8 mouse cellular contexts compared by ENCODE assay signal in the genomic region with DNA sequence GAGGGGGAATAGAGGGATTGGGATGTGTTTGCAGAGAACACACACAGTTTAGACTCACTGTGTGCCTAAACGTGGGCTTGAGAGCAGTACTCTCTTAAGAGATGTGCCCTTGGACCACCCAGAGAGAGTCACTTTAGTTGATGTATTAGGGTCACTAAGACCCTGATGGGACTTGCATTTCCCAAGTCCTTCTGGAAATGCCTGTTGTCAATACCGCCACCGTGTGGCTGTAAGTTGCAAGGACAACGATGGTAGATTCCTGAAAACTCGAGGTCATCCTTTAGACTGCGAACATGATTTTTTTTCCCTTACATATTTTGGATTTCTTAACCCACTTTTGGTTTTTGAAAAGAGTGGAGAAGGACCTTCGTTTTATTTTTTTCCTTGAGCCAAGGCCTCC. TPM values are rescaled to one million over a fixed set of nuclear protein-coding genes. Genes with fewer than 3 reads are reported as not detected.
DNase-seq lines count a peak whose midpoint lies in the region; ATAC-seq and TF ChIP-seq lines count a peak whose summit lies in the region.

No protein-coding gene starts in this region.

- no peaks in the 10 kb centered on the region for H3K9me3 ChIP-seq in limb, embryonic 12.5 days
- no peaks in the 10 kb centered on the region for H3K9me3 ChIP-seq in midbrain, postnatal 0 days (ENCODE audit: low read length)
- no peaks in the 10 kb centered on the region for H3K9me3 ChIP-seq in stomach, embryonic 15.5 days

- intact Hi-C loops in gastrocnemius, postnatal 14 days (cut with DNase I; ENCODE audit: low total_unique reads), result loop anchor here (2.0 kb wide), 1 partner anchor 177 kb away; no protein-coding TSS in a partner anchor

- no peak overlapping the region for H3K9ac ChIP-seq in limb, embryonic 12.5 days (replicated peaks)
- no peak overlapping the region for H3K9ac ChIP-seq in midbrain, postnatal 0 days (replicated peaks; ENCODE audit: low read length, poor library complexity, severe bottlenecking)
- no peak overlapping the region for H3K9ac ChIP-seq in stomach, embryonic 15.5 days

- H3K36me3 ChIP-seq in limb, embryonic 12.5 days, result peaks cover 6% of the 10 kb centered on the region; the same call in 1 of the 2 replicates
- no peaks in the 10 kb centered on the region for H3K36me3 ChIP-seq in midbrain, postnatal 0 days (ENCODE audit: insufficient read depth, low read length)
- no peaks in the 10 kb centered on the region for H3K36me3 ChIP-seq in stomach, embryonic 15.5 days

- WGBS in limb, embryonic 12.5 days, result 5% methylated on average over 7 of the region's 7 CpGs
- 6% methylated on average over 7 of the region's 7 CpGs for WGBS in midbrain, postnatal 0 days
- WGBS in stomach, embryonic 15.5 days, result 1% methylated on average over 7 of the region's 7 CpGs

- no peak for ATAC-seq in limb, embryonic 12.5 days (ENCODE audit: insufficient number of reproducible peaks, insufficient read depth, low FRiP score, low TSS enrichment, low read depth)
- no peak for ATAC-seq in midbrain, postnatal 0 days (ENCODE audit: low FRiP score)
- ATAC-seq in stomach, embryonic 15.5 days (ENCODE audit: insufficient read depth, low FRiP score, low read depth), result no peak

- H3K27ac ChIP-seq in limb, embryonic 12.5 days, result no peak overlapping the region
- H3K27ac ChIP-seq in midbrain, postnatal 0 days (ENCODE audit: low read depth, low read length), result no peak overlapping the region
- no peak overlapping the region for H3K27ac ChIP-seq in stomach, embryonic 15.5 days

- peak; percentile 56 for DNase-seq in gastrocnemius, adult 18-20 months (ENCODE audit: low spot score)
- DNase-seq in gastrocnemius, postnatal 25 days, result no peak
- DNase-seq in cerebellum, adult 8-10 months, result peak; percentile 52
- DNase-seq in gastrocnemius, postnatal 14 days, result peak; percentile 30
- peak; percentile 61 for DNase-seq in kidney, adult 18-20 months
- peak; percentile 85 for DNase-seq in midbrain, postnatal 0 days (ENCODE audit: low spot score)

- TF ChIP-seq CTCF in midbrain, postnatal 0 days (IDR thresholded peaks at IDR 0.05), result peak; percentile 98

- 0 out of 2 replicates have a peak overlapping the region, but pooled peaks have one; percentile 69 for H3K4me2 ChIP-seq in limb, embryonic 12.5 days
- H3K4me2 ChIP-seq in midbrain, postnatal 0 days (ENCODE audit: low read depth, low read length, poor library complexity, severe bottlenecking), result 0 out of 2 replicates have a peak overlapping the region, but pooled peaks have one; percentile 64
- peak overlapping the region; percentile 68; the same call in 1 of the 2 replicates for H3K4me2 ChIP-seq in stomach, embryonic 15.5 days

- H3K27me3 ChIP-seq in limb, embryonic 12.5 days, result no peaks in the 10 kb centered on the region
- H3K27me3 ChIP-seq in midbrain, postnatal 0 days (ENCODE audit: insufficient read depth, low read length), result no peaks in the 10 kb centered on the region
- H3K27me3 ChIP-seq in stomach, embryonic 15.5 days (replicated peaks), result no peaks in the 10 kb centered on the region

- H3K4me3 ChIP-seq in limb, embryonic 12.5 days (replicated peaks), result no peak overlapping the region
- no peak overlapping the region for H3K4me3 ChIP-seq in midbrain, postnatal 0 days (ENCODE audit: low read depth, low read length)
- no peak overlapping the region for H3K4me3 ChIP-seq in stomach, embryonic 15.5 days (replicated peaks)

- H3K4me1 ChIP-seq in limb, embryonic 12.5 days (replicated peaks), result peaks cover 6% of the 10 kb centered on the region; the same call in 1 of the 2 replicates
- no peaks in the 10 kb centered on the region for H3K4me1 ChIP-seq in midbrain, postnatal 0 days (ENCODE audit: insufficient read depth, low read length)
- H3K4me1 ChIP-seq in stomach, embryonic 15.5 days, result 0 out of 2 replicates have a peak, but pooled peaks cover 5% of the 10 kb centered on the region

RNA-seq across cellular contexts. Expression of a gene that starts 1.1 kb away (rescaled TPM):
- total RNA-seq in gastrocnemius, adult 18-20 months (2021), result 1 to 10 TPM; 3.2 to 4.6 TPM
- 1 to 10 TPM; 3.0 to 3.1 TPM for total RNA-seq in gastrocnemius, postnatal 25 days (2021)
- total RNA-seq in gastrocnemius, postnatal 14 days (2021), result 1 to 10 TPM; 1.3 to 1.6 TPM
- polyA plus RNA-seq in limb, embryonic 12.5 days (2016; fragmentation: Nextera tagmentation; extraction: Ambion mirVana), result 47.4 and 47.6 TPM in 2 replicates
- total RNA-seq in midbrain, postnatal 0 days (2014; rRNA removed), result 31.8 and 36.6 TPM in 2 replicates
- 43.4 and 50.8 TPM in 2 replicates for polyA plus RNA-seq in midbrain, postnatal 0 days (2015; fragmentation: Nextera tagmentation; extraction: Ambion mirVana)
- 30.0 and 32.9 TPM in 2 replicates for polyA plus RNA-seq in stomach, embryonic 15.5 days (2015; fragmentation: Nextera tagmentation; extraction: Ambion mirVana)

RNA-seq across cellular contexts. Expression of a gene that starts 5.0 kb away (rescaled TPM):
- total RNA-seq in gastrocnemius, adult 18-20 months (2021), result not detected
- not detected for total RNA-seq in gastrocnemius, postnatal 25 days (2021)
- total RNA-seq in gastrocnemius, postnatal 14 days (2021), result not detected
- polyA plus RNA-seq in limb, embryonic 12.5 days (2016; fragmentation: Nextera tagmentation; extraction: Ambion mirVana), result not detected in 2 replicates
- total RNA-seq in midbrain, postnatal 0 days (2014; rRNA removed), result not detected in 2 replicates
- not detected in 2 replicates for polyA plus RNA-seq in midbrain, postnatal 0 days (2015; fragmentation: Nextera tagmentation; extraction: Ambion mirVana)
- polyA plus RNA-seq in stomach, embryonic 15.5 days (2015; fragmentation: Nextera tagmentation; extraction: Ambion mirVana), result not detected in 2 replicates
